Mouse (Mus musculus): ENCODE data around the gene Rerg. TPM values are rescaled to one million over a fixed set of nuclear protein-coding genes. Genes with fewer than 3 reads are reported as not detected.

Gene Rerg
- total RNA-seq, 2 experiments from 2014 or later = 38.4 to 39.2 TPM

DNA sequence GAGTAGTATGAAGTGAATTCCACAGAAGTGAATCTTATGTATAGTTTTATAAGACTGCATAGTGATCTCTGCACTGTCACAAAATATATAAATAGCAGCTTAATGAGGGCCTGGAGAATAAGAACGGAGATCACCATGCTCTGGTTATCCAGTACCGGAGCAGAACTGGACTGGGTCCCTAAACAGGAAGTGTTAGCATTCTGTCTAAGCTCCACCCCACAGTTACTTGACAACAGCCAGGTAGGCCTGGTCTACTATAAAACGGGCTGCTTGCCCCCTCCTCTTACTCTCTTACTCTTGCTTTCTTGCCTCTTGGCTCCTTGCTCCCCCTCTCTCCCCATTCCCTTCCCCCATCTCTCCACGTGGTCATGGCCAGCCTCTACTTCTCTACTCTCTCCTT lies 33.9 kb downstream of the Rerg start:
- DNase-seq (ENCODE audit: extremely low spot score in 1 of 2, low spot score in 1 of 2) = no peak

GRCm38 (mm10) chr6:137135506-137136391 lies 34.5 kb downstream of the Rerg start:
- no peak for DNase-seq (ENCODE audit: extremely low spot score in 1 of 2, low spot score in 1 of 2)

DNA sequence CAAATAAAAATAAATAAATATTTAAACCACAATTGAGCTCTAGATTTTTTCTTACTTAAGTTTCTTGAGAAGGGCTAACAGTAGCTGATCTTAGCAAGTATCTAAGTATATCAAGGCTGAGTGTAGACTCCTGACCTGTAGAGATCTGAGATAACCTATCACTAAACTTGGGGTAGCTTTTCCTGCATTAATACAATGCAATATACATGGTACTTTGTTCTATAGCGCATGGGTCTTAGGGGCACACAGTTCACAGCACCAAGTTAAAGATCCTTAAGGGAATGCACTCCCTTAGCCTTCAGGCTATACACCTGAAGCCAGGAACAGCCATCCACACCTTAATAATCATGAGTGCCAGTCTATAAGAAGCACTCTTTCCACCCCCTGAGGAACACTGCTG lies 38.5 kb downstream of the Rerg start:
- DNase-seq (ENCODE audit: extremely low spot score in 1 of 2, low spot score in 1 of 2) = no peak

DNA sequence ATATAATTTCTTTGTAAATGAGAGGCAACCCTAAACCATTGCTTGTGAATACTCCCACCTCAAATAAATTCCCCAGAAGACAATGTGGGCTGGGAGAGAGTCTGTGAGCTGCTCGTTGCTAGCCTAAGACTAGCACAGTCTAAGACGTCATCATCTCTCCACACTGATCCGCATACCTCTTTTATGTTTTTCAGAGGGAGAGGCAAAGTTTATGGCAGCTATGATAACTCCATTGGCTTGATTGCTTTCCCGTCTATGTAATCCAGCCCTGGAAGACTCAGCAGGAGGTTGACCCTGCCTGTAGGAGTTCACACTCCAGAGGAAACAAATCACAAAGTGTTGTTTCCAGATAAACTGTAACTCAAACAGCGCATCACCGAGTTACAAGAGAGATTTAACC lies 38.9 kb downstream of the Rerg start:
- no peak for DNase-seq (ENCODE audit: extremely low spot score in 1 of 2, low spot score in 1 of 2)

- DNase-seq (ENCODE audit: extremely low spot score in 1 of 2, low spot score in 1 of 2) = no peak
Measured at GRCm38 (mm10) chr6:137126861-137127260, 43.4 kb downstream of the Rerg start.

DNA sequence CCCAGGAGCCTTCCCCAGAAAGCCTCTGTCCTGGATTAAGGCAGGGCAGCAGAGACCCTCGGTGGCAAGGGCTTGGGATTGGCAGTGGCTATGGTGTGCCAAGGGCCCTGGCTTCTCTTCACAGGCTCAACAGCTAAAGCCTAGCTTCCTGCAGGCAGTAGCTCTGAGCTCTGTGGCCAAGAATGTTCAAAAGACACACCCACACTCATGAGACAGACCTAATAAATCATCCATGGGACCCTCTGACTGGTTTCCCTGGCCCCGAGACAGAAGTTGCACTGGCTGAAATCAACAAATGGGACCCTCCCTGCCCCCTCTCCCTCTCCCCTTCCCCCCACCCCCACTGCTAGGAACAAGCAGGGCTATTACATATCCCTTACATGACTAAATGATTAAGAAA lies 44.1 kb downstream of the Rerg start:
- no peak for DNase-seq (ENCODE audit: extremely low spot score in 1 of 2, low spot score in 1 of 2)

- no peak for DNase-seq (ENCODE audit: extremely low spot score in 1 of 2, low spot score in 1 of 2)
Measured at GRCm38 (mm10) chr6:137125433-137125832, 44.9 kb downstream of the Rerg start.

DNA sequence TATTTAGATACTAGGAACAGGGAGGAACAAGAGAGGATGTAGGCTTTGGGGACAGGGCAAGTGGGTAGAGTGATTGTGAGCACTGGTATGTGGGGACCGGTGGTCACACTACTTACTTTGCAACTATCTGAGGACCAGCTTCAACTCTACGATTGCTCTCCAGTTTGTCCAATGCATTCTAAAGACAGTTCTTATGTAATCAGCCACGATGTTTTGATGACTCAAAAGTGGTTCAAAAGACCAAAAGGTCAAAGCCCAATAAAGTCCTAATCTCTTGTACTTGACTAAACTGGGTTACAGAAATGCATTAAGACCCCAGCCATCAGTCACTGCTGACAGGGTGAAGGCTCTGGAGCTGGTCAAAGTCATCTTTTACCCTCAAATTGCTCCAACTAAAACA lies 45.3 kb downstream of the Rerg start:
- no peak for DNase-seq (ENCODE audit: extremely low spot score in 1 of 2, low spot score in 1 of 2)

DNA sequence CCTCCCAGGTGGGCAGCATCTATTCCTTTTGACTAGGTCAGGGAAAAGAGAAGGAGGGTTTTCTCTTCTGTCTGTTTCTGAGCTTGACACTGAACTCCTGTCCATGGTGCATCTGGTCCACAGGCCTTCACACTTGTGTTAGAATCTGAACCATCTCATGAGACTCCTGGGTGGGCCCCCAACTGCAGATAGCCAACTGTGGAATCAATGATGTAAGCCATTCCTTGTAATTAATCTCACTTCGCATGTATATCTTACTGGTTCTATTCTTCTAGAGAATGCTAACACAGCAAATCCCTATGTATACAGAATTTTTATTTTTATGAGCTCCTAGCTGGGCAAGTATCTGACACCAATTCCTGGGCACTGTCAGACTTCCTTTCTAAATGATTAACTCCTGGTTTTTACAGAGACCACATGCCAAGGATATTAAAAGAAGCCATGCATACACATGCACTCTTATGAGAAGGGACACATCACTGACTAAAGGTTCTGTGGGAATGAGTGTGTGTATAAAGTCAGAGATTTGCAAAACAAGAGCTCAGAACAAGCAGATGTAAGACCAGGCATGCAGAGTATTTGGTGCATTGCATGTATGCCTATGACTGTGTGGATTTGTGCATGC lies 53.3 kb downstream of the Rerg start:
- DNase-seq (ENCODE audit: extremely low spot score in 1 of 2, low spot score in 1 of 2) = no peak

GRCm38 (mm10) chr6:137114859-137115258 lies 55.4 kb downstream of the Rerg start:
- no peak for DNase-seq (ENCODE audit: extremely low spot score in 1 of 2, low spot score in 1 of 2)

GRCm38 (mm10) chr6:137111266-137111813 lies 59.0 kb downstream of the Rerg start:
- no peak for DNase-seq (ENCODE audit: extremely low spot score in 1 of 2, low spot score in 1 of 2)

DNA sequence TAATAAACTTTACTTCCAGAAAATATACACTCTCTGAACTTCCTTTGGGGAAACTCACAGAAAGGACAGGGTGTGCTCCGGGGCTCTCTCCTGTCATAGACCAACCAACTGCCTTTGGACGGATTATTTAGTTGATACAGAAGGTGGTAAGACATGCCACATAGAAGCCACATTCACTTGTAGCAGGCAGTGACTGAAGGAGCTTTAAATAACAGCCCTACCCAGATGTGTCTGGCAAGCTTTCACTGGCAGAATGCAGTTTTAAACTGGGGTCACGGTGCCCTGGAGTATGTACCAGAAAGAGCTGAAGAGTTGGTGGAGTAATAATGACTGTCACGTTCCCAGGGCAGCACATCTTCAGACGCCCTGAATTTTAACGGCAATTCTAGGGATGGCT lies 59.5 kb downstream of the Rerg start:
- DNase-seq (ENCODE audit: extremely low spot score in 1 of 2, low spot score in 1 of 2) = no peak

DNA sequence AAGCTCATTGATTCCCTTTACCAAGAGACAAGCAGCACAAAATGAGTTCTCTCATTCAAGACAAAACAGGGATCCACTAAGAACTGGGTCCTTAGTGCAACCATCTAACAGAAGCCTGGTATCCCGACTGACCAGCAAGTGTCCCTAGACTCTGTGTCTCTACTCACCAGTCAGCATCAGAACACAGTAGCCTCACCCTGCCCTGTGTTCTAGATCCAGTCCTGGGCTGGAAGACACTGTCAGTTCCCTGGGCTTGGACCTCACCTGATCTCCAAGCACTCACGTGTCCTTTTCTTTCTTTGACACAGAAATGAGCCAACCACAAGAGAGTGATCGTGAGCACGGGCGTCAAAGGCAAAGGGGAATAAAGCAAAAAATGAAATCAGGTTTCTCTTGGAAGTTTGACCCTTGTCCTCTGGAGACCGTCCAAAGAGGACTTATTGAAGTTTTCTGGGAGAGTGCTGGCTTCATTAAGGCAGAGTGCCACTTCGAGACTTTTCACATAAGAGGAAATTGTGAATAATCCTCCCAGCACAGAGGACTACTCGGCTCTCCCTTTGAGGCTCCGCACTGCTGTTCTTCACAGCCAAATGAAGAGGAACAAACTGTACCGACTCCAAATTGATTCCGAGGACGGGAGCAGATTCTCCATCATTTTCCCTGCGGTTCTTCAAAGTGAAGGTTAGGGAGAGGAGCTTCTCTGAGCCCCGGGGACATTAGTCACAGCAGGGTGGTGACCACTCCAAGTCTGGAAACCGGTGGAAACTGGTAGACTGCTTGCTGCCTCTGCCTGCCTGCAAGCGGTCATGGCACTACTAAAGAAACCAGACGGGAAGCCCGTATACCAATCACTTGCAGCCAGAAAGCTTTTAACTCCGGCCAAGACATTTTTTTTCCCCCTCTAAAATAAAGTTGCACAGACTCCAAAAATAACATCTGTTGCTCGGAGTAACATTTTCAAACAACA lies 60.2 kb downstream of the Rerg start:
- DNase-seq (ENCODE audit: extremely low spot score in 1 of 2, low spot score in 1 of 2) = no peak

DNA sequence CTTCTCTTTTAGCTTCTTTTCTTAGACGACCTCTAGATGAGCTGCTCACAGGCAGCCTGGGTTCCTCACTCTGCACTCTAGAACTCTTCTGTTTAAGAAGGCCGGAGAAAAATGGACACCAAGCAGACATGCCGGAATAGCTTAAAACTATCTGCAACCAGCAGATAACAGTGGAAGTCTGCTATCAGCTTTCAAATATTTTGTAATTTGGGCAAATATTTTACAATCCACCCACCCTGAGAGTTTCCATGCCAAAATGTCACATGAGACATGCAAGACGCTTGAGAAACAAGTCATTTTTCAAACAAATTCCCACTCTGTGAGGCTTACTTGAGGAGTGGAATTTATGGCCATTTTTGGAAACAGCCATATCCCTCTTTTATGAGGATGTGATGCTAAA lies 65.0 kb downstream of the Rerg start:
- no peak for DNase-seq (ENCODE audit: extremely low spot score in 1 of 2, low spot score in 1 of 2)

DNA sequence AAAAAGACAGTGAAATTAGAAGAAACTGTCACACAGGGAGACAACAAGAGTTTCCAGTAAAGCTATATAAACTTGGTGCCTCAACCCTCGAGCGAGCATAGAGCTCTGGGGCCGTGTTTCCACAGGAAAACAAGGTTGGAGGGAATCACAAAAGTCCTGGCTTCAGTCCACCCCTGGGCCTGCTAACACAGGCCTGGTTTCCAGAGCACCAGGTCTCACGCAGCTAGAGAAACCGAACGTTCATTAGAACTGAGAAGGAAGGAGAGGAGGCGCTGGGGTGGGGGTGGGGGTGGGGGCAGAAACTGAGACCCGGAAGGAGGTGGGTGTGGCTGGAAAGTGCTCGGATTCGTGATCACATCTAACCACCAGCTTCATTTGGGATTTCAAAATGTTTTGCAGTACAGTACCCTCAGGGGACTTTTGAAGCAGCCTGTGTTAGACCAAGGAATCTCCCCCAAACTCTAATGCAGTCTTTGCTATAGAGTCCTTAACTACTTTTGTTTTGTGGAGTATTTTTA lies 67.6 kb downstream of the Rerg start:
- DNase-seq (ENCODE audit: extremely low spot score in 1 of 2, low spot score in 1 of 2) = no peak

DNA sequence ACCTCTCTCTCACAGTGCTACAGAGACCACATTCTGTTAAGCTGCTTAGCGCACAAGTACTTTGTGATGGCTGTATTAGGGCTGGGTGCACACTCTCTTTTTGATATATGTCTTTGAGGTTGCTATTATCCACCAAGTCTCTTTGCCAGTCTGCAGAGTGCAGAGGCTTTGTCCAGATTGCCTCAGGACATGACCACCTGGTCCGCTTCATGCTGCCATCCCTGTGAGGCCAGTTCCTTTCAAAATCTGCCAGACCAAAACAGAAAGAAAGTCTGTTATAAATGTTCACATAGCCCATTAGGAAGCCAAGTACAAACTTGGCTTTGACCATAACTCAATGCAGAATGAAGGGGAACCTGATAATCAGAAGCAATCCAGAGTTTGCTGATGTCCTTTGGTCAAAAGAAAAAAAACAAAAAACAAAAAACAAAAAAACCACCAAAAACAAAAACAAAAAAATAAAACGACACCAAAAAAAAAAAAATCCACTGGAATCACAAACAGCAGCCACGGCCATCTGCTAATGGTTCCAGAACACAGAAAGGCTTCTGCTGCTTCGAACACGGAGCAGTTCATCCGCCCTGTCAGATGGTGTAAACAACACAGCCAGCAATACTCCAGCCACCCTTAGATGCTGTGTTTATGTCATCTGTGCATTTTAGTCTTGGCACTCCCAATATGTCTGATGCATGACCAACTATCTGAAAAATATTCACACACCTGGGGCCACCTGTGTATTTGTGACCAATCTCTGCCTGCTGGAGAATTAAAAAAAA lies 68.2 kb downstream of the Rerg start:
- no peak for DNase-seq (ENCODE audit: extremely low spot score in 1 of 2, low spot score in 1 of 2)

DNA sequence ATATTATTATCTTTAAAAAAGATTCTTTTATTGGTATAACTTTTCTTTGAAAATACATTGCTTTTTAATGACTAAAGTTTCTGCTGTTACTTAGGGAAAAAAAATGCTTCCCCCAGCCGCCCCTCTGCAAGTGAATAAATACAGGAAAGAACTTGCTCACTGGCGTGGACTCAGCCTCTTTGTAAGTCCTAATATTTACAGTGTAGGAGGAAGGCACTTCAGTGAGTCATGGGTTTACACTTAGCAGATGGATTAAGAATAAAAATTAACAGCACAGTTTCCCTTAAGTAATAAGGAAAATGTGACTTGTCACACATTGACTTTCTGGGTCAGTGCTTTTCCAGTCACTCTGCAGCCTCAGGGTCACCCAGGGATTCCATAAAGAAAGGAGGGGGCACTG lies 70.0 kb downstream of the Rerg start:
- DNase-seq (ENCODE audit: extremely low spot score in 1 of 2, low spot score in 1 of 2) = no peak

DNA sequence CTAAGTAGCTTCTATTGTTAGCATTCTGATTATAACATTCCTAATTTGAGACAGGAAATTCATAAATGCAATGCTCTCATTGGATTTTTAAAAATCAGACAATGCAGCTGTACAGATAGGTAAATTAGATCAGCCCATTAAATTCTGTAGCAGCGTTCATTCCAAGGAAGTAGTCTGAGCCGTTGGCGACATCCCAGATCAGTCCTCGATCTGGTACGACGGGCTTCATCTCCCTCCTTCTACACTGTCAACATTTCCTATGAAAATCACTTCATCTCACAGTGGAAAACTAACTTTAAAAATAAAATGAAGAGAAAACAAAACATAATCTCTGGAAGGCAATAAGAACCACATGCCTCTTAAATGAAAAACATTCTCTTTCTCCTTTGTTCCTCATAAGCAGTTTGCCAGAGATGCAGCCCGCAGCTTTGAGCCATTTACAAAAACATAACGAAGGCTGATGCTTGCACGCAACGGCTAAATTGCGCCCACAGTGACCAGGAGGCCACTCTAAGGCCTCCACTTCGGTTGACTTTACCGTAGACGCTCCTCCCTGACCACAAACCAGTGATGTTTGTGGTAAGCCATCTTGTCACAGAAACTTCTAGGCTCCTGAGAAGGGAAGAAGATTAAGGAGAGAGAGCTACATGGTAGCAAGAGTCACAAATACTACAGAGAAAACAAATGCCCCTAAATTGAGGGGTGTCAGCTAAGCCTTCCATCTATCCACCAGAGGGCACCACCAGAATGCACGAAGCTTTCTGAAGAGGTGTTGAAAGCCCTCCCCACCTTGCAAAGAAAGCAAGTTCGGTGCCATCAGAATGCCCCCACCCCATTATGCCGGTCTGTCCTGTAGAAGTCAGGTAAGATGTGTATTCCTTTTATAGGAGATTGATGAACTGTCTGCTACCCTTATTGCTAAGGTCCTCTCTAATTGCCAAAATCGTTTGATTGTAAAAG lies 71.8 kb downstream of the Rerg start:
- peak in 1 of 2 experiments; percentile 60 for DNase-seq (ENCODE audit: extremely low spot score in 1 of 2, low spot score in 1 of 2)
